Mouse (Mus musculus) ES-Bruce4 (cell line): Measurements from ENCODE around the gene Ep400. TPM values are rescaled to one million over a fixed set of nuclear protein-coding genes. Genes with fewer than 3 reads are reported as not detected.

Experiments
- H3K27ac ChIP-seq: 2 replicates; pipeline ENCODE4 v1.5.1; 2012; ENCODE audit warnings: low read length, inconsistent platforms; ENCODE audit not compliant: insufficient read depth
- H3K27me3 ChIP-seq: 2 replicates; pipeline ENCODE4 v1.6.1; 2012; ENCODE audit warnings: mild to moderate bottlenecking, low read length, inconsistent platforms; ENCODE audit not compliant: control insufficient read depth, poor library complexity, insufficient read depth, severe bottlenecking
- H3K36me3 ChIP-seq: 2 replicates; pipeline ENCODE4 v1.6.1; 2012; ENCODE audit warnings: inconsistent platforms, mild to moderate bottlenecking, low read length, moderate library complexity; ENCODE audit not compliant: control insufficient read depth, poor library complexity, insufficient read depth, severe bottlenecking
- H3K4me1 ChIP-seq: one replicate; pipeline ENCODE4 v1.8.1; 2011; ENCODE audit warnings: low read length; ENCODE audit not compliant: control insufficient read depth, insufficient read depth
- H3K4me3 ChIP-seq: 2 replicates; pipeline ENCODE4 v1.5.1; 2011; ENCODE audit warnings: low read depth, mild to moderate bottlenecking, low read length
- H3K9ac ChIP-seq: 2 replicates; pipeline ENCODE4 v1.6.1; 2012; ENCODE audit warnings: low read depth, mild to moderate bottlenecking, inconsistent platforms; ENCODE audit not compliant: poor library complexity, severe bottlenecking
- H3K9me3 ChIP-seq: replicated peaks from 2 replicates; pipeline ENCODE4 v1.6.1; 2012; ENCODE audit warnings: mild to moderate bottlenecking, low read length, inconsistent platforms; ENCODE audit not compliant: control insufficient read depth, poor library complexity, insufficient read depth, severe bottlenecking
- CTCF ChIP-seq: IDR thresholded peaks from one replicate; pipeline ENCODE4 v1.8.1; 2011; ENCODE audit warnings: low read depth, low read length
- EP300 ChIP-seq: IDR thresholded peaks from 2 replicates; pipeline ENCODE4 v1.6.1; 2011; ENCODE audit warnings: low read depth, low read length; ENCODE audit not compliant: insufficient read depth
- POLR2A ChIP-seq: IDR thresholded peaks from one replicate; pipeline ENCODE4 v1.8.1; 2011; ENCODE audit warnings: low read length; ENCODE audit not compliant: insufficient read depth
- polyA plus RNA-seq: library from polyadenylated mRNA; stranded (reverse); fragments of >200 nt; gene quantifications from 2 replicates; pipeline ENCODE4 v1.2.4, GENCODE M21; 2011; ENCODE audit warnings: low read depth; ENCODE audit not compliant: missing spikeins, insufficient read depth, insufficient read length

Ep400 gene
- polyA plus RNA-seq, 1 experiment: 104 TPM

DNA sequence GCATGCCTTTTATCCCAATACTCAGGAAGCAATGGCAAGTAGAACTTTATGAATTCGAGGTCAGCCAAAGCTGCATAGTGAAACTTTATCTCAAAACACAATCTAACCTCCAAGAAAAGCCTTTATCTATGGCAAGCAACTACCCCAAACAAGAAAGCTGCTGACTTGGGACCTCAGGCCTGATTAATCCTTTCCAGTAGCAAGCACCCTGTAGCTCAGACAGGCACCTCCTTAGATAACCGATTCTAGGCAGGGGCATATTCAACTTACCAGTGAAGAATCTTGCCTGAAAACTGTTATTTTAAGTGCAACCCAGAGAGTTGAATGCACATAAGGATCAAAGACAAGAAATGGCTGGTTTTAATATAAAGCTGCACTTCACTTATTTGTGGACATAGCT, 59.1 kb downstream of the Ep400 start:
- Histone ChIP-seq H3K27me3 (no peaks in the 10 kb centered on the region), H3K4me1 (no peaks in the 10 kb centered on the region), H3K36me3 (peaks cover 30% of the 10 kb centered on the region), H3K9ac (no peak overlapping the region), H3K4me3 (no peak overlapping the region), H3K9me3 (no peaks in the 10 kb centered on the region), H3K27ac (no peak overlapping the region)
- no peak for TF ChIP-seq POLR2A
- TF ChIP-seq CTCF: no peak
- no peak for TF ChIP-seq EP300

DNA sequence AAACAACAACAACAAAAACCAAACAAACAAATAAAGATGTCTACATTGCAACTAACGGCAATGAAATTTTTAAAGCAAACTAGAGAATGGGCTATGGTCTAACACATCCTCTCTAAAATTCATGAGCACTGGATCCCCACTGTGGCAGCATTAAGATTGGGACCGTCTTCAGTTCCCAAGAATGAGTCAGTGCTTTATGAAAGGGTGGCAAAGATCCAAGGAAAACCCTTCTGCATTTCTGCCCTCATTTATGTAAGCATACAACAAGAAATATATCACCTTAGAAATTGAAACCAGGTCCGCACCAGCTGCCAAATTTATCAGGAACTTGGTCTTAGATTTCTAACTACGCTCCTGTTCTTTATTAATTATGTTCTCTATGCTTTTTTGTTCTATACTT, 61.3 kb downstream of the Ep400 start:
- Histone ChIP-seq H3K4me3 (no peak overlapping the region), H3K9ac (no peak overlapping the region), H3K4me1 (no peaks in the 10 kb centered on the region), H3K27ac (no peak overlapping the region), H3K36me3 (peaks cover 46% of the 10 kb centered on the region), H3K9me3 (no peaks in the 10 kb centered on the region), H3K27me3 (no peaks in the 10 kb centered on the region)
- no peak for TF ChIP-seq CTCF
- no peak for TF ChIP-seq POLR2A
- TF ChIP-seq EP300: no peak

DNA sequence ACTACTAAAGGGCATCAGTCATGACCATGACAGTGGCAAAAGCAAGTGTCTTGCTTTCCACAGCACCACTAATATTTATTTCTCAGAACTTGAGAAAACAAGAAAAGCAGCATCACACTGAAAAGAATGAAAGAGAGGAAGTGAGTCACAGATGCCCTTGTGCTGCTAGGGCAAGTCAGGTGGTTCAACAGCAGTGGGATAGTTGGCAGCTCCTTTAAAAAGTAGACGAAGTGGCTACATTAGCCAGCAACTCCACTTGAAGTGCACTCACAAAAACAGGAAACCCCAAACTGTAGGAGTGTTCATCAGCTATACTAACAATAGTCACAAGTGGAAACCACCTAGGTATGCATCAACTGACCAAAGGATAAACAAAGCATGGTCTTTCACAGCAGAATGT, 66.5 kb downstream of the Ep400 start:
- TF ChIP-seq POLR2A: no peak
- TF ChIP-seq CTCF: no peak
- no peak for TF ChIP-seq EP300
- Histone ChIP-seq H3K4me1 (no peaks in the 10 kb centered on the region), H3K4me3 (no peak overlapping the region), H3K9me3 (no peaks in the 10 kb centered on the region), H3K27ac (no peak overlapping the region), H3K27me3 (no peaks in the 10 kb centered on the region), H3K36me3 (peaks cover 63% of the 10 kb centered on the region), H3K9ac (no peak overlapping the region)

DNA sequence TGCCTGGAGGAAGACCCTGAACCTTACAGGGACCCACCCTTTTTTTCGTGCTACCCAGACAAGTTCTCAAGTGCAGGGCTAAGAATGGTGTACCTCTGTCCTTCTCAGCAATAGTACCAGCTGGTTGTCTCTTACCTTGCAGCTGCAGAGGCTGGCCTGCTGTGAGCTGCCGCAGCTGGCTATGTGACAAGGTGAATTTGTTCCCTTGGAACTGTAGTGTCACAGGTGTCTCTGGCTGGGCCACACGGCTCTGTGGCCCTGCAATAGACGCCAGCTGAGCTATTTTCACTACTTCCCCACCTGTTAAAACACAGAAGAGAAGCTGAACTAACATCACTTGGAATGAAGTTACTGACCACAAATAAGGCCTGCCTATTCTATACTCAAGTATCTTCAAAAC, 71.9 kb downstream of the Ep400 start:
- Histone ChIP-seq H3K27me3 (no peaks in the 10 kb centered on the region), H3K9ac (no peak overlapping the region), H3K9me3 (no peaks in the 10 kb centered on the region), H3K36me3 (peaks cover 59% of the 10 kb centered on the region), H3K27ac (no peak overlapping the region), H3K4me3 (no peak overlapping the region), H3K4me1 (no peaks in the 10 kb centered on the region)
- TF ChIP-seq CTCF (no peak), POLR2A (no peak), EP300 (no peak)

DNA sequence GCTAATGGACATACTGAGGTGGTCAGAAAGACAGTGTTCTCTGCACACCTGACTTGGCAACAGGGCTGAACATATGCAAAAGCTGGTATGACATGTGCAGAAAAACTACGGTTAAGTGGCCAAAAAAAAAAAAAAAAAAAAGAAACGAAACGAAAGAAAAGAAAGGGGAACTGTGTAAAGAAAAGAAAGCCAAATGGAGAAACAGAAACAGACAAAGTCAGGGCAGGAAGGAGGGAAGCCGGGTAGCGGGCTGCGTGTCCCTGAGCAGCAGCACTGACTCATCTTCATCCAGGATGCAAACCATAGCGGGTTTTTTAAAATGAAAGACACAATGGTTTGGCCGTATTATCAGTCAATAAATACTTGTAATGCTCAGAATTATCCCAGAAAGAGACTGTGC, 88.5 kb downstream of the Ep400 start:
- Histone ChIP-seq H3K27me3 (no peaks in the 10 kb centered on the region), H3K36me3 (peaks cover 68% of the 10 kb centered on the region), H3K9ac (no peak overlapping the region), H3K4me3 (no peak overlapping the region), H3K4me1 (no peaks in the 10 kb centered on the region), H3K27ac (no peak overlapping the region), H3K9me3 (no peaks in the 10 kb centered on the region)
- no peak for TF ChIP-seq POLR2A
- no peak for TF ChIP-seq EP300
- TF ChIP-seq CTCF: no peak

DNA sequence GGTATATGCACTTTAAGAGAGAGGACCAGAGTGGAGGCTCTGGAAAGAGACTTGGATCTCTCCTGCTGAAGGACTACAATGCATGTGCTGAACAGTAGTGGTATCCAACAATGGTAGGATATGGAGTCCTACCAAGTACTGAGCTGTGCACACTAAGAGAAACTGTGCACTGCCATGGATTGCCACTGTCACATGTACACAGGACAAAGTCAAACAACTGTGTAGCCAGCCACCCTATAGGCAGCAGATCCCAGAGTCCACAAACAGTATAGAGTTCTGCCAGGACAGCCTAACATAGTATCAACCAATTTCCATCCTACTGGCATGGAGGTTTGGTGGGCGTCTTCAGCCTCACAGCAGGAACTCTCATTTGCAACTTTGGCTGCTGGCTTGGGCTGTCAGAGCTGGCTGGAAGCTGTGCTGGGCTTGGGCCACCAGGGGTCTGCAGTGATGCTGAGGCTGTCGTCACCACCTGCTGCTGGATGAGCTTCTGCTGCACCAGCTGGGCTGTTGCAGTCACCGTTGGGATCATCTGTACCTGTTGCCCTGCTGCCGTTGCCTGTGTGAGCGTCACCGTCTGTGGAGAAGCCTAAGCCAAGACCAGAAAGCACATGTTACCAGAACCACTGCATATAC, 104.9 kb downstream of the Ep400 start:
- no peak overlapping the region for H3K27ac ChIP-seq
- H3K36me3 ChIP-seq: peaks cover 43% of the 10 kb centered on the region
- no peak overlapping the region for H3K9ac ChIP-seq
- TF ChIP-seq POLR2A (no peak), CTCF (no peak), EP300 (no peak)
- no peaks in the 10 kb centered on the region for H3K4me1 ChIP-seq
- no peak overlapping the region for H3K4me3 ChIP-seq
- no peaks in the 10 kb centered on the region for H3K9me3 ChIP-seq
- H3K27me3 ChIP-seq: no peaks in the 10 kb centered on the region
